Mouse (Mus musculus): ENCODE measurements at regions not wholly inside any gene's neighbourhood (a gene's known extent, or its start where the extent isn't known, plus 50 kb on each side); places are given as distances from the start of the nearest gene placed in this dataset.
"Not testable (repeated sequence)": the region's sequence is repeated elsewhere in the genome, so short reads cannot be mapped to it uniquely, and the experiment has no call there.

- H3K9ac ChIP-seq (ENCODE audit: low read depth, low read length); H3K36me3 ChIP-seq (ENCODE audit: control insufficient read depth, insufficient read depth); H3K27ac ChIP-seq (ENCODE audit: low read length); ATAC-seq (ENCODE audit: low read depth); H3K4me3 ChIP-seq (ENCODE audit: low read depth, low read length); H3K4me2 ChIP-seq (ENCODE audit: low read depth, low read length); H3K4me1 ChIP-seq (ENCODE audit: control insufficient read depth, low read depth, low read length); H3K9me3 ChIP-seq (replicated peaks; ENCODE audit: control insufficient read depth, low read length); H3K27me3 ChIP-seq (ENCODE audit: control insufficient read depth, insufficient read depth, low read depth, low read length): not testable (repeated sequence)
- 25% methylated on average over 1 of the region's 1 CpGs for WGBS (ENCODE audit: insufficient replicate concordance)
These were observed 205.3 kb upstream of the Olfr1507 start for GRCm38 (mm10) chr14:52700851-52701250.

- not testable (repeated sequence) for ATAC-seq (ENCODE audit: low read depth); H3K27me3 ChIP-seq (ENCODE audit: control insufficient read depth, insufficient read depth, low read depth, low read length); H3K36me3 ChIP-seq (ENCODE audit: control insufficient read depth, insufficient read depth); H3K27ac ChIP-seq (ENCODE audit: low read length); H3K4me2 ChIP-seq (ENCODE audit: low read depth, low read length); H3K4me1 ChIP-seq (ENCODE audit: control insufficient read depth, low read depth, low read length); H3K9ac ChIP-seq (ENCODE audit: low read depth, low read length); H3K9me3 ChIP-seq (replicated peaks; ENCODE audit: control insufficient read depth, low read length); H3K4me3 ChIP-seq (ENCODE audit: low read depth, low read length)
- WGBS (ENCODE audit: insufficient replicate concordance): no CpG with 5 or more reads among the region's 1 CpGs
These were observed 188.1 kb upstream of the Olfr1507 start for GRCm38 (mm10) chr14:52683636-52684035.

- no peaks in the 10 kb centered on the region for H3K36me3 ChIP-seq (ENCODE audit: control insufficient read depth, insufficient read depth)
- H3K9ac ChIP-seq (ENCODE audit: low read depth, low read length): no peak overlapping the region
- ATAC-seq (ENCODE audit: low read depth): no peak
- H3K4me3 ChIP-seq (ENCODE audit: low read depth, low read length): no peak overlapping the region
- no peaks in the 10 kb centered on the region for H3K27me3 ChIP-seq (ENCODE audit: control insufficient read depth, insufficient read depth, low read depth, low read length)
- H3K4me1 ChIP-seq (ENCODE audit: control insufficient read depth, low read depth, low read length): no peaks in the 10 kb centered on the region
- H3K27ac ChIP-seq (ENCODE audit: low read length): no peak overlapping the region
- no peaks in the 10 kb centered on the region for H3K9me3 ChIP-seq (replicated peaks; ENCODE audit: control insufficient read depth, low read length)
- 43% methylated on average over 6 of the region's 6 CpGs for WGBS (ENCODE audit: insufficient replicate concordance)
- no peak overlapping the region for H3K4me2 ChIP-seq (ENCODE audit: low read depth, low read length)
These were observed 158.8 kb upstream of the Olfr1507 start for GRCm38 (mm10) chr14:52654355-52654754.

GRCm38 (mm10) chr14:52638179-52638578 is 142.6 kb upstream of the Olfr1507 start:
- no peaks in the 10 kb centered on the region for H3K9me3 ChIP-seq (replicated peaks; ENCODE audit: control insufficient read depth, low read length)
- no peak overlapping the region for H3K4me3 ChIP-seq (ENCODE audit: low read depth, low read length)
- no peak for ATAC-seq (ENCODE audit: low read depth)
- no peaks in the 10 kb centered on the region for H3K36me3 ChIP-seq (ENCODE audit: control insufficient read depth, insufficient read depth)
- no peaks in the 10 kb centered on the region for H3K27me3 ChIP-seq (ENCODE audit: control insufficient read depth, insufficient read depth, low read depth, low read length)
- no peak overlapping the region for H3K9ac ChIP-seq (ENCODE audit: low read depth, low read length)
- no peak overlapping the region for H3K27ac ChIP-seq (ENCODE audit: low read length)
- 51% methylated on average over 2 of the region's 2 CpGs for WGBS (ENCODE audit: insufficient replicate concordance)
- no peak overlapping the region for H3K4me2 ChIP-seq (ENCODE audit: low read depth, low read length)
- no peaks in the 10 kb centered on the region for H3K4me1 ChIP-seq (ENCODE audit: control insufficient read depth, low read depth, low read length)

GRCm38 (mm10) chr14:52622184-52622583 is 126.6 kb upstream of the Olfr1507 start:
- no peak overlapping the region for H3K4me3 ChIP-seq (ENCODE audit: low read depth, low read length)

GRCm38 (mm10) chr14:52580319-52580718 is 84.8 kb upstream of the Olfr1507 start:
- Histone ChIP-seq H3K36me3 (ENCODE audit: control insufficient read depth, insufficient read depth) (no peaks in the 10 kb centered on the region), H3K27ac (ENCODE audit: low read length) (no peak overlapping the region), H3K4me1 (ENCODE audit: control insufficient read depth, low read depth, low read length) (no peaks in the 10 kb centered on the region), H3K4me2 (ENCODE audit: low read depth, low read length) (no peak overlapping the region), H3K4me3 (ENCODE audit: low read depth, low read length) (no peak overlapping the region), H3K27me3 (ENCODE audit: control insufficient read depth, insufficient read depth, low read depth, low read length) (no peaks in the 10 kb centered on the region), H3K9me3 (replicated peaks; ENCODE audit: control insufficient read depth, low read length) (no peaks in the 10 kb centered on the region), H3K9ac (ENCODE audit: low read depth, low read length) (no peak overlapping the region)
- ATAC-seq (ENCODE audit: low read depth): no peak
- 32% methylated on average over 3 of the region's 3 CpGs for WGBS (ENCODE audit: insufficient replicate concordance)

More at GRCm38 (mm10) chr14:52622184-52622583, 126.6 kb upstream of the Olfr1507 start:
- no peak for ATAC-seq (ENCODE audit: low read depth)
- H3K4me1 ChIP-seq (ENCODE audit: control insufficient read depth, low read depth, low read length): no peaks in the 10 kb centered on the region
- H3K9me3 ChIP-seq (replicated peaks; ENCODE audit: control insufficient read depth, low read length): no peaks in the 10 kb centered on the region; the same call in 1 of the 2 replicates
- no peak overlapping the region for H3K4me2 ChIP-seq (ENCODE audit: low read depth, low read length)
- WGBS (ENCODE audit: insufficient replicate concordance): 19% methylated on average over 4 of the region's 4 CpGs
- H3K9ac ChIP-seq (ENCODE audit: low read depth, low read length): no peak overlapping the region
- H3K36me3 ChIP-seq (ENCODE audit: control insufficient read depth, insufficient read depth): no peaks in the 10 kb centered on the region
- no peaks in the 10 kb centered on the region for H3K27me3 ChIP-seq (ENCODE audit: control insufficient read depth, insufficient read depth, low read depth, low read length)
- H3K27ac ChIP-seq (ENCODE audit: low read length): no peak overlapping the region

GRCm38 (mm10) chr14:52566920-52567319 is 71.4 kb upstream of the Olfr1507 start:
- H3K9me3 ChIP-seq (replicated peaks; ENCODE audit: control insufficient read depth, low read length): no peaks in the 10 kb centered on the region
- H3K36me3 ChIP-seq (ENCODE audit: control insufficient read depth, insufficient read depth): no peaks in the 10 kb centered on the region
- no peaks in the 10 kb centered on the region for H3K4me1 ChIP-seq (ENCODE audit: control insufficient read depth, low read depth, low read length)
- 50% methylated on average over 5 of the region's 5 CpGs for WGBS (ENCODE audit: insufficient replicate concordance)
- no peaks in the 10 kb centered on the region for H3K27me3 ChIP-seq (ENCODE audit: control insufficient read depth, insufficient read depth, low read depth, low read length)
- no peak overlapping the region for H3K4me2 ChIP-seq (ENCODE audit: low read depth, low read length)
- no peak overlapping the region for H3K27ac ChIP-seq (ENCODE audit: low read length)
- no peak overlapping the region for H3K4me3 ChIP-seq (ENCODE audit: low read depth, low read length)
- no peak overlapping the region for H3K9ac ChIP-seq (ENCODE audit: low read depth, low read length)
- ATAC-seq (ENCODE audit: low read depth): no peak

GRCm38 (mm10) chr14:52565606-52566005 is 70.1 kb upstream of the Olfr1507 start:
- H3K9me3 ChIP-seq (replicated peaks; ENCODE audit: control insufficient read depth, low read length): no peaks in the 10 kb centered on the region
- H3K4me1 ChIP-seq (ENCODE audit: control insufficient read depth, low read depth, low read length): no peaks in the 10 kb centered on the region
- ATAC-seq (ENCODE audit: low read depth): no peak
- 28% methylated on average over 4 of the region's 4 CpGs for WGBS (ENCODE audit: insufficient replicate concordance)
- H3K27me3 ChIP-seq (ENCODE audit: control insufficient read depth, insufficient read depth, low read depth, low read length): no peaks in the 10 kb centered on the region
- H3K36me3 ChIP-seq (ENCODE audit: control insufficient read depth, insufficient read depth): no peaks in the 10 kb centered on the region
- H3K4me3 ChIP-seq (ENCODE audit: low read depth, low read length): no peak overlapping the region
- H3K9ac ChIP-seq (ENCODE audit: low read depth, low read length): no peak overlapping the region
- no peak overlapping the region for H3K4me2 ChIP-seq (ENCODE audit: low read depth, low read length)
- H3K27ac ChIP-seq (ENCODE audit: low read length): no peak overlapping the region

GRCm38 (mm10) chr14:52556340-52556739 is 60.8 kb upstream of the Olfr1507 start:
- not testable (repeated sequence) for H3K27ac ChIP-seq (ENCODE audit: low read length); H3K27me3 ChIP-seq (ENCODE audit: control insufficient read depth, insufficient read depth, low read depth, low read length); H3K36me3 ChIP-seq (ENCODE audit: control insufficient read depth, insufficient read depth); H3K4me3 ChIP-seq (ENCODE audit: low read depth, low read length); H3K4me1 ChIP-seq (ENCODE audit: control insufficient read depth, low read depth, low read length); ATAC-seq (ENCODE audit: low read depth); H3K9me3 ChIP-seq (replicated peaks; ENCODE audit: control insufficient read depth, low read length); H3K4me2 ChIP-seq (ENCODE audit: low read depth, low read length); H3K9ac ChIP-seq (ENCODE audit: low read depth, low read length)
- 73% methylated on average over 13 of the region's 13 CpGs for WGBS (ENCODE audit: insufficient replicate concordance)

- no peak overlapping the region for H3K4me3 ChIP-seq (ENCODE audit: low read depth, low read length)
- H3K27me3 ChIP-seq (ENCODE audit: control insufficient read depth, insufficient read depth, low read depth, low read length): no peaks in the 10 kb centered on the region
- H3K4me2 ChIP-seq (ENCODE audit: low read depth, low read length): no peak overlapping the region
- H3K4me1 ChIP-seq (ENCODE audit: control insufficient read depth, low read depth, low read length): no peaks in the 10 kb centered on the region
- no peaks in the 10 kb centered on the region for H3K36me3 ChIP-seq (ENCODE audit: control insufficient read depth, insufficient read depth)
- H3K9me3 ChIP-seq (replicated peaks; ENCODE audit: control insufficient read depth, low read length): no peaks in the 10 kb centered on the region; the same call in 1 of the 2 replicates
- no peak overlapping the region for H3K9ac ChIP-seq (ENCODE audit: low read depth, low read length)
- no peak for ATAC-seq (ENCODE audit: low read depth)
- H3K27ac ChIP-seq (ENCODE audit: low read length): no peak overlapping the region
These were observed 57.9 kb upstream of the Olfr1507 start for GRCm38 (mm10) chr14:52553399-52553798.
